Mouse (Mus musculus) thymus, adult 2 months (tissue): ENCODE measurements at regions not wholly inside any gene's neighbourhood (a gene's known extent, or its start where the extent isn't known, plus 50 kb on each side); places are given as distances from the start of the nearest gene placed in this dataset.

Source experiments
- DNase-seq: peaks from one replicate; pipeline ENCODE4 v3.0.0; 2021
- H3K27ac ChIP-seq: fragments of 200-500 bp; 2 replicates; pipeline ENCODE4 v1.5.1; 2012; ENCODE audit warnings: low read length, control low read depth; ENCODE audit not compliant: control insufficient read depth, insufficient read depth
- H3K27me3 ChIP-seq: fragments of 200-500 bp; 2 replicates; pipeline ENCODE4 v1.6.1; 2012; ENCODE audit warnings: mild to moderate bottlenecking, low read length, moderate library complexity, mixed read lengths; ENCODE audit not compliant: control insufficient read depth, insufficient read depth
- H3K36me3 ChIP-seq: fragments of 200-500 bp; 2 replicates; pipeline ENCODE4 v1.6.1; 2012; ENCODE audit warnings: mild to moderate bottlenecking, low read length, moderate library complexity; ENCODE audit not compliant: control insufficient read depth, insufficient read depth
- H3K4me1 ChIP-seq: fragments of 200-500 bp; replicated peaks from 2 replicates; pipeline ENCODE4 v1.6.1; 2012; ENCODE audit warnings: low read length; ENCODE audit not compliant: control insufficient read depth, insufficient read depth
- H3K4me3 ChIP-seq: fragments of 200-500 bp; 2 replicates; pipeline ENCODE4 v1.5.1; 2012; ENCODE audit warnings: mild to moderate bottlenecking, low read length, control low read depth, moderate library complexity; ENCODE audit not compliant: control insufficient read depth, insufficient read depth
- CTCF ChIP-seq: fragments of 200-500 bp; IDR thresholded peaks from 2 replicates; pipeline ENCODE4 v1.5.1; 2012; ENCODE audit warnings: mild to moderate bottlenecking, control low read depth, low read length, moderate library complexity, borderline replicate concordance; ENCODE audit not compliant: control insufficient read depth, poor library complexity, insufficient read depth; ENCODE audit errors: extremely low read depth
- POLR2A ChIP-seq: fragments of 200-500 bp; IDR thresholded peaks from 2 replicates; pipeline ENCODE4 v1.6.1; 2012; ENCODE audit warnings: mild to moderate bottlenecking, low read length, control low read depth, moderate library complexity; ENCODE audit not compliant: control insufficient read depth, poor library complexity, insufficient read depth; ENCODE audit errors: extremely low read depth
- WGBS: fragments of 180-500 bp; shearing (Covaris S2); methylation state at CpG from one replicate; pipeline ENCODE4 v1.1.7; 2018; 5-methylcytosine and 5-hydroxymethylcytosine counted together

DNA sequence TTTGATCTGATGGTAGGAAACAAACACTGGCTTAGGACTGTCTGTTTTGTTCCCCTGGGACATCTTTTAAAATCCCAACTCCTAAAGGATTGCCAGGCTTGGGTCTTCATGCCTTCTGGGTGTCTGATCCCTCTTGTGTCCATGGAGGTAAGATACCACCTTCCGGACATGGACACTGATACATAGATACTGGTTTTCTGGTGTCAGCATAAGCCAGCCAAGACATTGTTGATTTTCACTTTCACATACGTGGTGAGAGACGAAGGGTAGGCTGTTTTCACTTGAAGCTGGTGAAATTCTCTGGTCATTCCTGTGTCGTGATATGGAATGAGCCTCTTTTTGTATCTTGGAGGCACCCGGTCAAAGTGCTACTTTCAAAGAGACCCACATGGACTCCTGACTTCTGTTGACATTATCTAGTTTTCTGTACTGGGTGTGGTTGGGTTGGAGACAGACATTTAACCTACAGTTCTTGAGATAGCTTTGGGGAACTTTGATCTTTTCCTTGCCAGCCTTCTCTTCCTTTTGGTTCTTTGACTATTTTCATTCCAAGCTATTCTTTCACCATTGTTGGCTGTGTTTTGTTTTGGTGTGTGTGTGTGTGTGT, 79.5 kb downstream of the Car2 start:
- no peaks in the 10 kb centered on the region for H3K4me1 ChIP-seq
- no peaks in the 10 kb centered on the region for H3K27me3 ChIP-seq
- H3K4me3 ChIP-seq, result no peak overlapping the region
- no peak for DNase-seq
- H3K36me3 ChIP-seq, result no peaks in the 10 kb centered on the region
- 94% methylated on average over 5 of the region's 5 CpGs for whole genome bisulfite sequencing
- TF ChIP-seq POLR2A, result no peak
- TF ChIP-seq CTCF, result no peak
- no peak overlapping the region for H3K27ac ChIP-seq

DNA sequence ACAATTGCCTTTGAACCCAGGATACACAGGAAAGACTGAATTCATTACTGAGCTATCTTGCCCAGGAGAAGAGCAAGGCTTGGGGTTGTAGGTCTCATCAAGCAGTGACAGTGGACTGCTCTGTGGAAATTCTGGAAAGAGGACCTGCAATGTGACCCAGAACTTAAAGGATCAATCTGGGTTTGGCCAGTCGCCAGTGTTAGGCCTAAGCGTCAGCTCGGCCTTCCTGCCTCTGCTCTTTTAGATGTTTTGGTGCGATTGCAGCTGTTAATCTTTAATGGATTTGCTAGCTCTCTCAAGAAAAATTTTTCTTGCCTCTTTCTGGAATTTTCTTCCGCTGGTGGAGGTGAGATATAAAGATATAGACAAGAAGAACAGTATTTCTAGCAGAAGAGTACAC, 81.2 kb downstream of the Car2 start:
- 93% methylated on average over 5 of the region's 5 CpGs for WGBS
- TF ChIP-seq CTCF (no peak), POLR2A (no peak)
- no peaks in the 10 kb centered on the region for H3K27me3 ChIP-seq
- H3K36me3 ChIP-seq, result no peaks in the 10 kb centered on the region
- no peak for DNase-seq
- no peak overlapping the region for H3K27ac ChIP-seq
- no peak overlapping the region for H3K4me3 ChIP-seq
- H3K4me1 ChIP-seq, result no peaks in the 10 kb centered on the region

DNA sequence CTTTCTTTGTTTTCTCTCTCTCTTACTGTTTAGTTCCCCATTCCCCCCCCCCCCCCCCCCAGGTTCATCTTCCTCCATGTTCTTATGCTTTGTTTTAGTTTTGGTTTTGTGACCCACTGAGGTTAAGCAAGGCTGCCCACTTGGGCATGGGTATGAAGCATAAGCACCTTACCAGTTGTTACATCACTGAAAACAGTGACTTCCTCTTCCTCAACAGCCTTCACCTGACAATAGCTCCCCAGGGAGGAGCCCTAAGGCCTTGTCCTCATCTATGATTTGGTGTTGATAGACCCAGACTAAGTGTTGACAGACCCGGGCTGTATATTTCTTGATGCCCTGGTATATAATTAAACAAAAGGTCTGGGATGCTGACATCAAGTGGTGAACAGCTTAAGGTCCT, 82.3 kb downstream of the Car2 start:
- DNase-seq, result no peak
- 94% methylated on average over 1 of the region's 1 CpGs for WGBS
- Histone ChIP-seq H3K4me1 (no peaks in the 10 kb centered on the region), H3K4me3 (no peak overlapping the region), H3K36me3 (no peaks in the 10 kb centered on the region), H3K27me3 (no peaks in the 10 kb centered on the region), H3K27ac (no peak overlapping the region)
- TF ChIP-seq CTCF (no peak), POLR2A (no peak)

DNA sequence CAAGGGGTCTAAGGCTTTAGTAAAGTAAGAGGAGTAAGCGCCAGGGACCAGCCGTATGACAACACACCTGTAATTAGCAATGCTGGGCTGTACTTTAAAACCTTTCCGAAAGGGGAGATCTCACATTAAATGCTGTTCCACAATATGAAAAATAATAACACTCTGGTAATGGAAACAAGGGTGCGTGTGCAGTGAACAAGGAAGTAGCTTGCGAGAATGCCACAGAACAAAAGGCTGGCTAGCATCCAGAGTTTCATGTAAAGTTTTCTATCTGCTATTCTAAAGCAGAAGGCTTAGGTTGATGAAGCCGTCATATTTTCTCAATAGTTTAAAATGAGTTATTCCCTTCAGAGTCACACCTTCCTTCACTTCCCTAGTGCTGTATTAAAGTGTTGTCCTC, 83.6 kb downstream of the Car2 start:
- Histone ChIP-seq H3K27ac (no peak overlapping the region), H3K4me3 (no peak overlapping the region), H3K36me3 (no peaks in the 10 kb centered on the region), H3K4me1 (no peaks in the 10 kb centered on the region), H3K27me3 (no peaks in the 10 kb centered on the region)
- 83% methylated on average over 6 of the region's 6 CpGs for WGBS
- TF ChIP-seq CTCF (no peak), POLR2A (no peak)
- DNase-seq, result no peak

- Histone ChIP-seq H3K27ac (no peak overlapping the region), H3K27me3 (no peaks in the 10 kb centered on the region), H3K36me3 (no peaks in the 10 kb centered on the region), H3K4me3 (no peak overlapping the region), H3K4me1 (no peaks in the 10 kb centered on the region)
- TF ChIP-seq CTCF (no peak), POLR2A (no peak)
- DNase-seq, result no peak
- WGBS, result 94% methylated on average over 2 of the region's 2 CpGs
Observed at GRCm38 (mm10) chr3:14971647-14972046, 85.6 kb downstream of the Car2 start.

- no peak for TF ChIP-seq POLR2A
- no peak for TF ChIP-seq CTCF
- Histone ChIP-seq H3K27me3 (no peaks in the 10 kb centered on the region), H3K4me1 (no peaks in the 10 kb centered on the region), H3K27ac (no peak overlapping the region), H3K36me3 (no peaks in the 10 kb centered on the region), H3K4me3 (no peak overlapping the region)
- 98% methylated on average over 2 of the region's 2 CpGs for WGBS
- DNase-seq, result no peak
Observed at GRCm38 (mm10) chr3:14974758-14975157, 88.7 kb downstream of the Car2 start.

GRCm38 (mm10) chr3:14975203-14975602, 89.1 kb downstream of the Car2 start:
- Histone ChIP-seq H3K4me3 (no peak overlapping the region), H3K36me3 (no peaks in the 10 kb centered on the region), H3K27ac (no peak overlapping the region), H3K27me3 (no peaks in the 10 kb centered on the region), H3K4me1 (no peaks in the 10 kb centered on the region)
- no peak for TF ChIP-seq CTCF
- TF ChIP-seq POLR2A, result no peak
- 91% methylated on average over 2 of the region's 2 CpGs for WGBS
- no peak for DNase-seq
